Mouse (Mus musculus): Measurements from ENCODE around the gene Rhbdl3.
"Not testable (repeated sequence)": the region's sequence is repeated elsewhere in the genome, so short reads cannot be mapped to it uniquely, and the experiment has no call there.

Rhbdl3 gene

DNA sequence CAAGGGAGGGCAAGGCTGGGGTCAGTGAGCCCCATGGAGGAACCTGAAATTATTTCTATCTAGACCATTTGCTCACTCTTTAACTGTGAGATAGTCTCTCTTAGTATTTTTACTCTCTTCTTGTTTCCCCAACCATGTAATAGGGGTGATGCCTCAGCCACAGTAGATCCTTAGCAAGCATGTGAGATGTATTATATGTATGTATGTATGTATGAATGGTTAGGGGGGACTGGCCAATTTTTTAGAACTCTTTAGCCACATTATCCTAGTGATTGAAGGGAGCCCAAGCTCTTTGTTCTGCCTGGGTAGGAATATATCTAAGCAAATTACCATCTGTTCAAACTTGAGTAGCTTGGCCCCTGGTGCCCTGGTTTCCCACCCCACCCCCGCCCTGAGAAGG, 12.8 kb downstream of the Rhbdl3 start:
- no peak for DNase-seq

DNA sequence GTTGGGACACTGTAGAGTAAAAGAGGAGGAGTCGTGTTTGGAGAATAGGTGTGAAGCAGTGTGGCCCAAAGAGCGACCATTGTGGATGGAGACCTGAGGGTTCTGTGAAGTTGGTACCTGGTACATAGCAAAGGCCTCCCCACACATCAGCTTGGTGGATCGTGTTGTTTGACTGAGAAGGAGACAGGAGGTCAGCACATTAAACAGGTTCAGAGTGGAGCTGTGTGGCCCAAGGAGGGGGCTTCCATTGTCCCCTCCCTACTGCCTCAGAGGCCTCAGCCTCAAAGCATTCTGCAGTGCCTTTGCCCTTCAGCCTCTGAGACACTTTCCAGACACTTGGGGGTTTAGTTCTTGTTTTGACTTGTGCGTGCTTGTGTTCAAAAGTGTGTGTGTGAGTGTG, 13.2 kb downstream of the Rhbdl3 start:
- DNase-seq = no peak

DNA sequence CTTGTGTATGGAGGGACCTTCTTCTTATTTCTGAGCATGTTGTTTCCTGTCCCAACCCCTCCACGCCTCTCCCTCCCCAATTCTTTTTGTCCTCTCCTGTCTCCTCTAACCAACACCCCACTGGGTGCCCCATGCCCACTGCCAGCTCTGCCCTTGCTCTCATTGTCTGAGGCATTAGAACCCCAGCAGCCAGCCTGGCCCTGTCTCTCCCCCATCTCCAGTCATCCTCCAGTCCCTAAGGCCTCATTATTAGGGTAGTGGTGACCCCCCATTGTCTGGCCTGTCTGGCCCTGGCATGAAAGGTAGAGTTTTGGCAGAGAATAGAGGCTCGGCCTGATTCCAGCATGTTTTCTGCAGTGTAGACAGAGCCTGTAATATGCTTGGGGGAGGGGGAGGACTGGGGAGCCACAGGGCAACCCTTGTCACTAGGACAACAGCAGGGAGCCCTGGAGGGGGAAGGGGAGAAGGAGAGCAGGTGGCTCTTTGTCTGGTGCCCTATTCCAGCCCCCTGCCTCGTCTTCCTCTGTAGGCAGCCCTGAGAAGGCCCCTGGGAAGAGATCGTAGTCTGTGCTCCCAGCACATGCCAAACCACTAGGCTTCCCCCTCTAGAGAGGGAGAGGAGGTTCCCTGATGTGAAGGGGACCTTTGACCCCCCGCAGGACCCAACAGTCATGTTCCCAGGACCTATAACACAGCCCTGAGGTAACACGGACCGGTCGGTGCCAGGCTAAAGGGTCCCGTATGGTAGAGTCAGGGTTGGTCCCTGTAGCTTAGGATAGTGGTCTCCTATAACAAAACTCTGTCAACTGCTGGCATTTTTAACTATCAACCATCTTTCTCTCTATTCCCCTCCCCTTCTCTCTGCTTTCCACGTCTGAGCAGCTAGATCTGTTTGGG, 15.3 kb downstream of the Rhbdl3 start:
- DNase-seq = no peak

DNA sequence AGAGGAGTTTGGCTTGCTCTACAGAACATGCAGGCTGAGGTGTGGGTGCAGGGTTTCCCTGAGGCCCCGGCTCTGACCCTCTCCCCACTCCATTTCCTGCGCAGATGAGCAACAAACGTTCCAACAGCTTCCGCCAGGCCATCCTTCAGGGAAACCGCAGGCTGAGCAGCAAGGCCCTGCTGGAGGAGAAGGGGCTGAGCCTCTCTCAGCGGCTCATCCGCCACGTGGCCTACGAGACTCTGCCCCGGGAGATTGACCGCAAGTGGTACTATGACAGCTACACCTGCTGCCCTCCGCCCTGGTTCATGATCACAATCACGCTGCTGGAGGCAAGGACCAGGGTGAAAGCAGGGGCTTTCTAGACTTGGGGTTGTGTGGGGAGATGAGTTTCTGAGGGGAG, 22.5 kb downstream of the Rhbdl3 start:
- DNase-seq = no peak

- DNase-seq = no peak
Measured at GRCm38 (mm10) chr11:80324636-80325035, 23.9 kb downstream of the Rhbdl3 start.

DNA sequence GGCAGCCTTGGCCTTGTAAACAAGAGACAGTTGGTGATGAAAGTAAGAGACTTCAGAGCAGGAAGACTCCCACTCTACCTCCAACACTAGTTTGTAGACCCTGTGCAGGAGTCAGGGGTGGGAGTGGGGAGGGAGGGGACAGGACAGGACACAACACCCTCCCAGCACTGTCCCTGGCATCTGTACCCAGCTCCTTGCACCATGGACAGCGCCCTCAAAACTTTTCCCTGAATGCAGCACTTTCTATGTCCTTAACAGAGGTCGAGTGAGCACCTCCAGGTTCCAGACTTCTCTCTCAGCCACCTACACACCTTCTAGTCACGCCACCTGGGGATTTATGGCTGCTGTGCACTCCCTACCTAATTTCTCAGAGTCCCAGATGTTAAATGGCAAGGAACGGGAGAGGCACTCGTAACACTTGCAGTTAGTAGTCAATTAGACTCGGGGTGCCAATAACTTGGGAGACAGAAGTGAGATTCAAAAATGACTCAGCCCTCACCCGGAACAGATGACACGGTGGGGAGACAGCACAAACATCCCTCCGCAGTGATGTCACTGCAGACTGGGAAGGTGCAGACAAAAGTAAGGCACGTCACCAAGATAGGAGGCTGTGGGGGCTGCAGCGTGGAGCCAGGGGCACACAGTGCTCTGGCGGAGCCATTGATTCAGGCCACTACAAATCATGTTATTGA, 32.1 kb downstream of the Rhbdl3 start:
- peak; percentile 59 for DNase-seq

DNA sequence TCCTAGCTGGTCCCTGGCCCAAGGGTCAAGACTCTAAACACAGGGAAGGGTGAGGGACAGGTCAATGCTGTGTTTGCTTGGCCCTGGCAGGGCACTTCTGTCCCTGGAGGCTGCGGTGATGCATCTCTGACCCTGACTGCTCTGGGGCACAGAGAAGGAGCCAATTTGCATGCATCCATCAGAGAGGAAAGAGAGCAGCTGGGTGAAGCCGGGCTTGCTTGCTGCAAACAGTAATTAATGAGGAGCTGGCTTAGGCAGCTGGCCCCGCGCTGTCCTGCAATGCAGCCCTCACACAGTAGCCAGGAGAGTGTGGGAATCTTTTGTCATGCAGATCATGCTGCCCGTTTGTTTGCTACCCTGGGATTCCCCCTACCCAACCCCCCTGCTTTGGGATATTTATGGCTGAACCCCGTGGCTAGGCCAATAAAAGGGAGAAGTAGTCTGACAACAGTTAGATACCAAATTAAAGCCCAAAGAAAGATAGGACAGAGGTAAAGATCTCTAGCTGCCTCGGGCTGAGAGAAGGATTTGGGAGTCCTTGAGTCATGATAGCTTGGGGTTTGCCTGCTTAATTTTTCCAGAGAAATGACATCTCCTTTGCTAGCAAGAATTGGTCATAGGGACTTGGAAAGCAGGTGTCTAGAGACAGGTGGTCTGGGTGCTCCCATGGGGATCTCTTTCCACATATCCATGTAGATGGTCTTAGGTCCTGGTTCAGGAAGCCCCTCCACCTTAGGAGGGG, 35.1 kb downstream of the Rhbdl3 start:
- no peak for DNase-seq

DNA sequence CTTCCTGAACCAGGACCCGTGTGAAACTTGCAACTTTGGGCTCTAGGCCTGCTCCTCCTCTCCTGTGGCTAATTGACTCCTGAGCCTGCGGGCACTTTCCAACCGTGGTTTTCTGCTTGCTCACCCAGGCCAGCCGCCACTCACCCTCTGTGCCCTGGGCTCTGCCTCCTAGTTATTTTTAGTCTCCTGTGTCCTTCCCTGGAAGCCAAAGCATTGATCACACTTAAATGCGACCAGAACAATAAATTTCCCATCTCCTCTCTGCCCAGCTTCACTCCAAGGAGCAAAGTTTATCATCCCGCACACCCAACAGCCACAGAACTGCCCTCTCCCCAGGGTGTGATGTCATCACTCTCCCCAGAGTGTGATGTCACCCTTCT, 35.6 kb downstream of the Rhbdl3 start:
- DNase-seq = no peak

- no peak for DNase-seq
Measured at GRCm38 (mm10) chr11:80342482-80342881, 41.8 kb downstream of the Rhbdl3 start.

DNA sequence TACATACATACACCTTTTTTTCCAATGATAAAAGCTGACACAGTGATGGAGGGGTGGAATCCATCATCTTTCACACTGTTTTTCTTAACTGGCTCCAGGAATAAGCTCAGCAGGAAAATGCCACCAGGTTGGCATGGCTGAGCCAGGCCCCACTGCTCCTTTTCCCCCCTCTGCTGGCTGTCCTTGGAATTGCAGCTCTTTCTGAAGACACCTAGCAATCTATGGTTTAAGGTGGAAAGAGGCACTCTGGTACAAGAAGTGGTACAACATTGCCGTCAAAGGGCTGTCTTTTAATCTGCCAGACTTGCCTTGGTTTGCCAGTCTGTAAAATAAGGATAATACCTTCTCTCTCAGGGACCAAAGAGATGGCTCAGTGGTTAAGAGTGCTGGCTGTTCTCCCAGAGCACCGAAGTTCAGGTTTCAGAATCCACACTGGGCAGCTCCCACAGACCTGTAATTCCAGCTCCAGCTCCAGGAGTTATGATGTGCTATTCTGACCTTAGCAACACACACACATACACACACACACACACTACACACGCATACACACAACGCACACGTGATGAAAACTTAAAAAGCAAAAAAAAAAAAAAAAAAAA, 51.2 kb downstream of the Rhbdl3 start:
- DNase-seq = peak; percentile 83

GRCm38 (mm10) chr11:80354832-80355231, 54.1 kb downstream of the Rhbdl3 start:
- no peak for DNase-seq

GRCm38 (mm10) chr11:80368949-80369348, 68.2 kb downstream of the Rhbdl3 start:
- DNase-seq = no peak

DNA sequence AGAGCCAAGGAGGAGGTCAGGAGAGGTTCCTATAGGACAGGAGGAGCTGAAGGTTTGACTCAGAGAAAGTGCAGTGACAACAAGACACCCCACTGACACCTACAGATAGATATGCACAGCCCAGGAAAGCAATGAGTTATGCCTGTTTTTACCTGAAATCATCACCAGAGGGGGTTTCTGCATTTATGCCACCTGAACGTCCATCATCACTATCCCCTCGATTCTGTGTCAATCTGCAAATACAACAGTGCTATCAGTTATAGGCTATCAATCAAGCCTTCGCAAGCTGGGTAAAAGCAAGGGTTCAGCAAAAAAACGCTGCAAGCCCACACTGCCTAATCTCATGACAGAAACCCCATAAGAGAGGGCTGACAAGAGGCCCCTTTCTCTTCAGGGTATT, 75.9 kb downstream of the Rhbdl3 start:
- no peak for DNase-seq

DNA sequence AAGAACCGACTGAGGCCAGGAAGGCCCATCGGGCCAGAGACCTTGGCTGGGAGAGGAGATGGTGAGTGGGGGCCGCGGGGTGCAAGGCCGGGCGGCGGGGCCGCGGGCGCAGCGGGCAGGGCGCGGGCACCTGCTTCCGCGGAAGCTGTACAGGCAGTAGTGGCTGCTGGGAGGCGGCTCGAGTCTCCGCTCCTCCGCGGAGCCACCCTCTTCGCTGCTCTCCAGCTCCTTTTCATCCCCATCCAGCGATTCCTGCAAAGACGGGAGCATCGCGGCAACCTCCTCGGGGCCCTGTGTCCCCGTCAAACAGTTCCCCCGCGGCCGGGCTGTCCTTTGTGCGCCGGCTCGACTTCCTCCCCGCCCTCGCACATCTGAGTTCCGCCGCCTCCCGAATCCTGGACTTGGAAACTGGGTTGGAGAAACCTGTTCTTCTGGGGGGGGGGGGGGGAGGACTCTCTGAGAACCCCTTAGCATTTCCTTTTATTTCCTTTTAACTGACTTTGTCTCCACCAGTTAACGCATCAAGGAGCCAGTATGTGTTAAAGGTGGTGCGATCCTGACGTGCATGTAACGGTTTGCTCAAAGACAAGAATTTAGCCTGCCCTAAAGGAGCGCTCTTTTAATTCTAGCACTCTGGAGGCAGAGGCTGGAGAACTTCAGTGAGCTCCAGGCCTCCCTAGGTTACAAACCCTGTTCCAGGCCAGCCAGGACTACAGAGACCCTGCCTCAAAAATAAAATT, 77.2 kb downstream of the Rhbdl3 start, which contains the start of gene 5730455P16Rik:
5730455P16Rik (minus strand) TSS at position 323 of the 740 bp plus-strand sequence.
- peak; percentile 88 for DNase-seq

- DNase-seq = not testable (repeated sequence)
Measured at GRCm38 (mm10) chr11:80378452-80379068, 77.8 kb downstream of the Rhbdl3 start.

DNA sequence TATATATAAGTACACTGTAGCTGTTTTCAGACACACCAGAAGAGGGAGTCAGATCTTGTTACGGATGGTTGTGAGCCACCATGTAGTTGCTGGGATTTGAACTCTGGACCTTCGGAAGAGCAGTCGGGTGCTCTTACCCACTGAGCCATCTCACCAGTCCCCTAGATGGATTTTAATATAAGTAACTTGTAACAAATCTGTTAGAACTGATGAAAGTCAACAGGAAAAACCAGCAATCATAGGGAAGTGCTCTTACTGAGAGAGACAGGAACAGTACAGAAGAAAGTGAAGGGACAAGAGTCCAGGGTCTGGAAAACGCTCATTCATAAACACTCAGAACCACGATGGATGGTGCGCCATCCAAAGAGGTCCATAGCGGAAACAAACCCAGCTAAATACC, 78.5 kb downstream of the Rhbdl3 start:
- not testable (repeated sequence) for DNase-seq

- DNase-seq = peak; percentile 9
Measured at GRCm38 (mm10) chr11:80382626-80383018, 81.9 kb downstream of the Rhbdl3 start.

DNA sequence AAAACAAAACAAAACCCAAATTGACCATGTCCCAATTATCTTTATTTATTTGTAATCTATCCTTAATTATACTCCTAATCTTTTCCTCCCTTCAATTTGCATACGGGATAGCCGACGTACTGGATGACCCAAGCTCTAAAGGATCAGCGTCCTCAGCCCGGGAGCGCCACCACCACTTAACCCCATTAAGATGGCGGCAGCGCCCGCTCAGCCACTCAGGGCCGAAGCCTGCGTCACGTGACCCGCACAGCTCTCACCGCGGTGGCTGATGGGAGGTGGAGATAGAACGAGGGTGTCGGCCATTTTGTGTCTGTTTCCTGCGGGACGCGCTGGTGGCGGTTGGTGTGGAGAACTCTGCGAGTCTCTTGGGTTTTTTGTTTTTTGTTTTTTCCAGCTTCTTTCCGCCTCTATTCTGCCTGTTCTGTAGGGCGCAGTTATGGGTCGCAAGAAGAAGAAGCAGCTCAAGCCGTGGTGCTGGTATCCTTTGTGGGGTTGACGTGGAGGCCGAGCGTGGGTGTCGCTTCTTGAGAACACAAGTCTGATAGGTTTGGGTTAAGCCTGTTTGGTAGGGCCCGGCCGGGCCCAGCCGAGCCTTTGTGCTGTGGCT, 82.4 kb downstream of the Rhbdl3 start, which contains the start of gene Zfp207:
Zfp207 (plus strand) TSS at position 261 of the 607 bp plus-strand sequence.
- peak; percentile 98 for DNase-seq

DNA sequence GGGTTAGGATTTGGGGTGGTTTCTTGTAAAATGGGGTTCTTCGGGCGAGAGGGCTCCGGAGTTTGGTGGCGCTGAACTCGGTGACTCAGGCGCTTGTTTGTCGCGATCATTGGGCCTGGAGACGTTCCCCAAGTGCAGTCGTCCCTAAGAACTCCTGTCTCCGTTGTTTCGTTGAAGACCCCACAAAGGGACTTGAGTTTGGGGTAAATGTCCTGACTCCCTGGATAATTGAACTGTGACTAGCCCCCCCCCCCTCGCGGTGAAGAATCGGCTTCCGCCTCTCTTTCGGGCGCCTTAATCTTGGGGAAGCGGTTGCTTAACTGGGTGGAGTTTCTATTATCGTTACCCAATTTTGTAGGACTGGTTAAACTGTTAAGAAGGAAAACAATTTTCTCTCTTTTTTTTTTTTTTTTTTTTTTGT, 82.9 kb downstream of the Rhbdl3 start:
- no peak for DNase-seq

DNA sequence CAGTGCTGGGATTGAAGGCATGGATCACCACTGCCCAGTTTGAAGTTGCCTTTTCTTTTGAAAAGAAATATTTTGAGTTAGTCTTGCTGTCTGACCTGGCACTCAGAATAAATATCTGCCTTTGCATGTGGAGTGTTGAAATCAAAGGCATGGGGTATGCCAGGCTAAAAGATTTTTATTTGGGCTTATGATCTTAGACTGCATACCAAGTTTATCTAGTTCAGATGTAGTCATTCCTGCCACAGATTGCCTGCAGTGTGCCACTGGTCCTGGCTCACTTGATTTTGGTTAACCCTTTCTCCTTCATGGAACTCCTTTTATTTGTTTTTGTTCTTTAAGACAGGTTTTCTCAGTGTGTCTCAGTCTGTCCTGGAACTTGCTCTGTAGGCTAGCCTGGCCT, 83.7 kb downstream of the Rhbdl3 start:
- DNase-seq = no peak

DNA sequence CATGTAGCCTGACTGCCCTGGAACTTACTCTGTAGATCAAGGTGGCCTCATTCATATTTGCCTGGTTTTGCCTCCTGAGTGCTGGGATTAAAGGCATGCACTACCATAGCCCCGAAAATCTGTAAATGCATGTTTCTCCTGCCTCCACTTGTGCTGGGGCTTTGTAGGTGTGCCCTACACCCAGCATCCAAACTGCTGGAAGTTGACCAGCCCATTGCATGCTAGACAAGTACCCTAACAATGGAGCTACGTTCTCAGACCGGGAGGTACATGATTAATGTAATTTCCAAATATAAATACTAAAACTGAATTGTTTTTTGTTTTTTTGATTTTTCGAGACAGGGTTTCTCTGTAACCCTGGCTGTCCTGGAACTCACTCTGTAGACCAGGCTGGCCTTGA, 84.3 kb downstream of the Rhbdl3 start:
- no peak for DNase-seq

Data from right cerebral cortex, adult 18-20 months (tissue).